Mouse (Mus musculus) spleen, postnatal 36 days (tissue): Measurements from ENCODE around the gene Tnip2.

Experiments used
- DNase-seq, 2 experiments: peaks; one replicate each; pipeline ENCODE4 v3.0.0; 2022; ENCODE audit warnings: low spot score in 2 of 2, mixed read lengths in 1 of 2

Tnip2 gene

GRCm38 (mm10) chr5:34513466-34514217 lies at the start of gene Tnip2:
TSS of gene Tnip2 (minus strand) at chr5:34513991.
- DNase-seq: peak; percentile 96

GRCm38 (mm10) chr5:34551821-34552220 lies 38.0 kb upstream of the Tnip2 start:
- no peak for DNase-seq

- no peak for DNase-seq
These were observed 36.5 kb upstream of the Tnip2 start for GRCm38 (mm10) chr5:34550251-34550650.

GRCm38 (mm10) chr5:34549483-34550221 lies 35.9 kb upstream of the Tnip2 start:
- no peak for DNase-seq

- no peak for DNase-seq
These were observed 35.3 kb upstream of the Tnip2 start for GRCm38 (mm10) chr5:34549135-34549482.

- peak in 1 of 2 experiments; percentile 40 for DNase-seq
These were observed 33.6 kb upstream of the Tnip2 start for GRCm38 (mm10) chr5:34547410-34547809.

GRCm38 (mm10) chr5:34543114-34543513 lies 29.3 kb upstream of the Tnip2 start:
- DNase-seq: peak; percentile 70

GRCm38 (mm10) chr5:34542166-34542565 lies 28.4 kb upstream of the Tnip2 start:
- DNase-seq: no peak

GRCm38 (mm10) chr5:34539121-34539520 lies 25.3 kb upstream of the Tnip2 start:
- peak in 1 of 2 experiments; percentile 36 for DNase-seq

GRCm38 (mm10) chr5:34538527-34538926 lies 24.7 kb upstream of the Tnip2 start:
- peak; percentile 82 to 87 for DNase-seq

GRCm38 (mm10) chr5:34538079-34538478 lies 24.3 kb upstream of the Tnip2 start:
- DNase-seq: peak in 1 of 2 experiments; percentile 61

- no peak for DNase-seq
These were observed 22.0 kb upstream of the Tnip2 start for GRCm38 (mm10) chr5:34535831-34536230.

GRCm38 (mm10) chr5:34534776-34535581 lies 21.2 kb upstream of the Tnip2 start:
- DNase-seq: no peak

GRCm38 (mm10) chr5:34533820-34534219 lies 20.0 kb upstream of the Tnip2 start:
- no peak for DNase-seq

GRCm38 (mm10) chr5:34533066-34533465 lies 19.3 kb upstream of the Tnip2 start:
- DNase-seq: no peak

- DNase-seq: no peak
These were observed 16.9 kb upstream of the Tnip2 start for GRCm38 (mm10) chr5:34530687-34531086.

- DNase-seq: no peak
These were observed 16.3 kb upstream of the Tnip2 start for GRCm38 (mm10) chr5:34530116-34530515.

- no peak for DNase-seq
These were observed 14.9 kb upstream of the Tnip2 start for GRCm38 (mm10) chr5:34528724-34529123.

- no peak for DNase-seq
These were observed 13.6 kb upstream of the Tnip2 start for GRCm38 (mm10) chr5:34527352-34527751.

GRCm38 (mm10) chr5:34526477-34526775 lies 12.6 kb upstream of the Tnip2 start:
- DNase-seq: no peak

GRCm38 (mm10) chr5:34525663-34526476 lies 12.1 kb upstream of the Tnip2 start, which contains the start of gene Sh3bp2:
TSS of gene Sh3bp2 (plus strand) at chr5:34525838.
- peak; percentile 97 to 98 for DNase-seq
